Mouse (Mus musculus) intestine, postnatal 0 days (tissue): Measurements from ENCODE around the gene Thrb. TPM values are rescaled to one million over a fixed set of nuclear protein-coding genes. Genes with fewer than 3 reads are reported as not detected.

Source experiments
- ATAC-seq: fragments of 200-750 bp; cut with Nextera tagmentation; 2 replicates; pipeline ENCODE4 v1.8.0; 2017; ENCODE audit warnings: mild to moderate bottlenecking, moderate TSS enrichment, moderate library complexity
- H3K27ac ChIP-seq: fragments of 300-500 bp; sonication (generic); 2 replicates; pipeline ENCODE4 v1.5.1; 2014; ENCODE audit warnings: mild to moderate bottlenecking, low read depth, low read length, moderate library complexity
- H3K27me3 ChIP-seq: fragments of 300-500 bp; sonication (generic); replicated peaks from 2 replicates; pipeline ENCODE4 v1.6.1; 2014; ENCODE audit warnings: low read length, mixed read lengths; ENCODE audit not compliant: control insufficient read depth, insufficient read depth
- H3K36me3 ChIP-seq: fragments of 300-500 bp; sonication (generic); 2 replicates; pipeline ENCODE4 v1.6.1; 2014; ENCODE audit warnings: mild to moderate bottlenecking, moderate library complexity; ENCODE audit not compliant: control insufficient read depth, insufficient read depth
- H3K4me1 ChIP-seq: fragments of 300-500 bp; sonication (generic); replicated peaks from 2 replicates; pipeline ENCODE4 v1.6.1; 2014; ENCODE audit warnings: antibody characterized with exemption, low read length, mixed read lengths; ENCODE audit not compliant: control insufficient read depth, insufficient read depth
- H3K4me2 ChIP-seq: fragments of 300-500 bp; sonication (generic); replicated peaks from 2 replicates; pipeline ENCODE4 v1.6.1; 2014; ENCODE audit warnings: low read depth, mild to moderate bottlenecking, moderate library complexity
- H3K4me3 ChIP-seq: fragments of 300-500 bp; sonication (generic); 2 replicates; pipeline ENCODE4 v1.5.1; 2014; ENCODE audit warnings: low read depth, low read length
- H3K9ac ChIP-seq: fragments of 300-500 bp; sonication (generic); 2 replicates; pipeline ENCODE4 v1.6.1; 2014; ENCODE audit warnings: mild to moderate bottlenecking, low read depth, low read length
- H3K9me3 ChIP-seq: fragments of 300-500 bp; sonication (generic); 2 replicates; pipeline ENCODE4 v1.6.1; 2016; ENCODE audit warnings: mixed run types; ENCODE audit not compliant: control insufficient read depth
- CTCF ChIP-seq: sonication (generic); IDR thresholded peaks from 2 replicates; pipeline ENCODE4 v1.5.1; 2016; ENCODE audit warnings: low read depth, mild to moderate bottlenecking, control low read depth, antibody characterized with exemption, moderate library complexity
- WGBS: fragments of 180-500 bp; shearing (Covaris S2); extraction: QIAGEN DNeasy Blood & Tissue Kit; methylation state at CpG from one replicate; pipeline ENCODE4 v1.1.7; 2014; 5-methylcytosine and 5-hydroxymethylcytosine counted together
- polyA plus RNA-seq: library from polyadenylated mRNA; unstranded; fragments of >200 nt; fragmentation: Nextera tagmentation; extraction: Ambion mirVana; gene quantifications from 2 replicates; pipeline ENCODE4 v1.2.1, GENCODE M21; 2015

The Thrb gene
- polyA plus RNA-seq, 1 experiment from 2014 or later, result 5.8 TPM

DNA sequence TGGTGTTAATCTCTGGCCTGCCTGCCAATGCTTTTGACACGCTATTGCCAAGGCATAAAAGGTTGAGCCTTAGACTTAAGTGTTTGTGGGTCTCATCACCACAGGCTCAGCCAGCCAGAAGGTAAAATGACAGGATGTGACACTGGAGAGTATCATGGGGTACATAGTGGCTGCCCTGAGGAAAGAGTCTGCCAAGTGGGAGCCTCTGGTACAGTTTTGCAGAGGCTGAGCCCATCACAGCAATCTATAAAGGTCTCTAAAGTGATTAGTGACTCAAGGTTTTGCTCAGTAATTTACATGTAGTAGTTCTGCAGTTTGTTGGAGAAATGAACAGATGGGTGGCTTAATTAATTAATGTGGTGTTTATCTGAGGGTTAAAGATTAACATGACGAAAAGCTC is 330.1 kb downstream of the Thrb start:
- Histone ChIP-seq H3K4me3 (no peak overlapping the region), H3K27ac (no peak overlapping the region), H3K9ac (no peak overlapping the region), H3K4me1 (no peaks in the 10 kb centered on the region), H3K27me3 (no peaks in the 10 kb centered on the region), H3K36me3 (no peaks in the 10 kb centered on the region), H3K4me2 (no peak overlapping the region), H3K9me3 (no peaks in the 10 kb centered on the region)
- no peak for TF ChIP-seq CTCF
- 83% methylated on average over 2 of the region's 2 CpGs for WGBS
- no peak for ATAC-seq

DNA sequence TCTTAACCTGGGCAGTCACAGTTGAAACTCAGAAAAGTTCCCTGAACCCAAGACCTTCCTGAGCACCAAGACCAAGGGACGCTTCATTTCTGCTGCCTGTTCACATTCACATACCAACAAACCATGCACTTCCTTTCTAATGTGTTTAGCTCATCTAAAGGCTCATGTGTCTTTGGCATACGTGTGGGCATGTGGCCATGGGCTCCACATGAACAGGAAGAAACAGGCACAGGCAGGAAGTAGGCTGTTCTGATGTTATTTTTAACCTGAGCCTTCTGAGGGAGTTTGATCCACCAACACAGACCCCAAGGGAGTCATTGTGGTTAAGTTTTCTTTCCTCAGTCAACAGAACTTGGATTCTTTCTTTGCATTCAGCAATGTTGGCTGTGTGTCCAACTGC is 341.8 kb downstream of the Thrb start:
- H3K4me3 ChIP-seq, result no peak overlapping the region
- TF ChIP-seq CTCF, result no peak
- no peak for ATAC-seq
- 73% methylated on average over 2 of the region's 2 CpGs for WGBS
- H3K4me1 ChIP-seq, result no peaks in the 10 kb centered on the region
- no peak overlapping the region for H3K27ac ChIP-seq
- H3K27me3 ChIP-seq, result no peaks in the 10 kb centered on the region
- H3K36me3 ChIP-seq, result no peaks in the 10 kb centered on the region
- no peaks in the 10 kb centered on the region for H3K9me3 ChIP-seq
- no peak overlapping the region for H3K4me2 ChIP-seq
- H3K9ac ChIP-seq, result no peak overlapping the region

DNA sequence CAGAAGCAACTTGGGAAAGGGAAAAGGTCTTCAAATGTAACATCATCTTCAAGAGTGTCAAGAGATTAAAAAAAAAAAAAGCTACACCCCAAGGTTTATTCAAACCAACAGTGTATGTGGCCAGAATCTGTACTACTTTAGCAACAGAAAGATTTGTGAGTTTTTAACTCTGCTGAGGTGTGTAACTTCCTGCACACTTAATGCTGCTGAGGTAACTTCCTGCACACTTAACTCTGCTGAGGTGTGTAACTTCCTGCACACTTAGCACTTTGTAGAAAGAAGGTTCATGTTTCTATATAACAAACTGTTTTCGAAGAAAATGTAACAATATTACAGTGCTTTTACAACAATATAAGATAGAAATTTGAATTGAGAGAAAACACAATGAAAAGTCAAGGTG is 343.6 kb downstream of the Thrb start:
- Histone ChIP-seq H3K4me3 (no peak overlapping the region), H3K36me3 (no peaks in the 10 kb centered on the region), H3K27ac (no peak overlapping the region), H3K9me3 (no peaks in the 10 kb centered on the region), H3K27me3 (no peaks in the 10 kb centered on the region), H3K4me1 (no peaks in the 10 kb centered on the region), H3K4me2 (no peak overlapping the region), H3K9ac (no peak overlapping the region)
- ATAC-seq, result no peak
- TF ChIP-seq CTCF, result no peak
- 94% methylated on average over 1 of the region's 1 CpGs for WGBS

DNA sequence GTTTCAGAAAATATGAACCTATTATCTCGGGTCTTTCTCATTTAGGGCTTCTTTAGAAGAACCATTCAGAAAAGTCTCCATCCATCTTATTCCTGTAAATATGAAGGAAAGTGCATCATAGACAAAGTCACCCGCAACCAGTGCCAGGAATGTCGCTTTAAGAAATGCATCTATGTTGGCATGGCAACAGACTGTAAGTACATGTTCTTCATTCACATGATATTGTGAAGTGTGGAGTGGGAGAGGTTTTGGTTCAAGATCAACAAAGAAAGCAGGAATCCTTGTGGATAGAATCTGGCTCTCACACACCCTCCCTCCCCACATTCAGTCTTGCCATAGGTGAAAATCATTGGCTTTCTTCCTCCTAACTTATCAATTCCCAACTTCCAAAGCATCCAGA is 348.5 kb downstream of the Thrb start:
- Histone ChIP-seq H3K9ac (no peak overlapping the region), H3K4me2 (no peak overlapping the region), H3K36me3 (no peaks in the 10 kb centered on the region; the same call in 1 of the 2 replicates), H3K27me3 (no peaks in the 10 kb centered on the region), H3K4me3 (no peak overlapping the region), H3K9me3 (no peaks in the 10 kb centered on the region), H3K27ac (no peak overlapping the region), H3K4me1 (no peaks in the 10 kb centered on the region)
- 80% methylated on average over 3 of the region's 3 CpGs for WGBS
- TF ChIP-seq CTCF, result no peak
- ATAC-seq, result no peak

DNA sequence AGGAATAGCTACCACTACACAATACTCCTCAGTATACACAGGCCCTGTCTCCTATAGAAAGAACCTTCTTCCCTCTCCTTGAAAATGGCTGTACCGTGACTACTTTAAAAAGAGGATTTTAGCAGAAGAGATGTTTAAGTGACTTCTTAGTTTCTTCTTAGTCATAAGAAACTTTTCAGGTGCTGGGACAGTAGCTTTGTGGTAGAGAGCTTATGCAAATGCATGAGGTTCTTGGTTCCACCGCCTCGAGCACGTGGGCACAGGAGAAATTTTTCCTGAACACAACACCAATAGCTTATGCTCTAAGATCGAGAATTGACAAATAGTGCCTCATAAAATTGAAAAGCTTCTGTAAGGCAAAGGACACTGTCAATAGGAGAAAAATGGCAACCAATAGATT is 356.5 kb downstream of the Thrb start:
- 92% methylated on average over 5 of the region's 5 CpGs for WGBS
- Histone ChIP-seq H3K4me3 (no peak overlapping the region), H3K4me1 (no peaks in the 10 kb centered on the region), H3K9ac (no peak overlapping the region), H3K36me3 (no peaks in the 10 kb centered on the region), H3K9me3 (no peaks in the 10 kb centered on the region), H3K4me2 (no peak overlapping the region), H3K27ac (no peak overlapping the region), H3K27me3 (no peaks in the 10 kb centered on the region)
- no peak for ATAC-seq
- no peak for TF ChIP-seq CTCF

DNA sequence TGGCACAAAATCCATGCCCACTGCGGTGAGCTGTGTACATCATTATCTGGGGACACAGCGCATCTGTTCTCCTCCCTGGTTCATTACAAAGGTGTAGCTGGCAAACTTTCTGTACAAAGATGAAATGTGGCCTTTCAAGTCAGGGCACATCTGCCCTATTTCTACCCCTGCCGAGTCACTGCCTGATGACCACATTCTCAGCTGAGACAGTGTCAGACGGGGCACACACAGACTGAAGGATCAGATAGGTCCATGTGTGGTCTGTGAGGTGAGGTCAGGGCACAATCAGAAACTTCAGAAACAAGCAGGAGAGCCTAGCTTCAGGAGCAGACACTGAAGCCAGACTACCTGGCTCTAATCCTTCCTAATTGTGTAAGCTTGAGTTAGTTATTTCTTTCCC is 360.1 kb downstream of the Thrb start:
- H3K27me3 ChIP-seq, result no peaks in the 10 kb centered on the region
- H3K4me3 ChIP-seq, result no peak overlapping the region
- H3K9me3 ChIP-seq, result no peaks in the 10 kb centered on the region
- no peak for ATAC-seq
- H3K36me3 ChIP-seq, result no peaks in the 10 kb centered on the region
- H3K27ac ChIP-seq, result no peak overlapping the region
- H3K9ac ChIP-seq, result no peak overlapping the region
- 76% methylated on average over 4 of the region's 4 CpGs for WGBS
- TF ChIP-seq CTCF, result no peak
- H3K4me2 ChIP-seq, result no peak overlapping the region
- H3K4me1 ChIP-seq, result no peaks in the 10 kb centered on the region

DNA sequence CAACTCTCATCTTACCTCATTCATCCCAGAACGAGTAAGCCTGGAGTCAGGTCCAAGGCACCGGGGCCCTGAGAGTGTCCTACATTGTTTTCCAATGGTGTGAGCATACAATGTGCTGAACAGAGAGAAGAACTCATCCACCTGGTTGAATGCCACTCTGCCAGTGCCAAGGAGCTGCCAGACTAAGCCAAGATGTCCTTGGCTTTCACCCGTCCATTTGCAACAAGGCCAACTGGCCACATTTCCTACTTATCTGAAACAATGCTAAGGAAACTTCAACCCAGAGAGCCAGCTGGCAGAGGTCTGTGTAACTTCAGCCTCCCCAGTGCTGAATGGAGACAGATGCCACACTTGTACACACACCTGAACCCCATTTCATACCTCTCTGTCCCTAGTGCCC is 360.6 kb downstream of the Thrb start:
- no peak overlapping the region for H3K4me3 ChIP-seq
- no peaks in the 10 kb centered on the region for H3K27me3 ChIP-seq
- H3K27ac ChIP-seq, result no peak overlapping the region
- no peak for TF ChIP-seq CTCF
- ATAC-seq, result no peak
- 88% methylated on average over 3 of the region's 3 CpGs for WGBS
- H3K36me3 ChIP-seq, result no peaks in the 10 kb centered on the region
- H3K4me1 ChIP-seq, result no peaks in the 10 kb centered on the region
- H3K9me3 ChIP-seq, result no peaks in the 10 kb centered on the region
- no peak overlapping the region for H3K4me2 ChIP-seq
- no peak overlapping the region for H3K9ac ChIP-seq
